ENCODE assay signal across 15 mouse cellular contexts in the genomic region with DNA sequence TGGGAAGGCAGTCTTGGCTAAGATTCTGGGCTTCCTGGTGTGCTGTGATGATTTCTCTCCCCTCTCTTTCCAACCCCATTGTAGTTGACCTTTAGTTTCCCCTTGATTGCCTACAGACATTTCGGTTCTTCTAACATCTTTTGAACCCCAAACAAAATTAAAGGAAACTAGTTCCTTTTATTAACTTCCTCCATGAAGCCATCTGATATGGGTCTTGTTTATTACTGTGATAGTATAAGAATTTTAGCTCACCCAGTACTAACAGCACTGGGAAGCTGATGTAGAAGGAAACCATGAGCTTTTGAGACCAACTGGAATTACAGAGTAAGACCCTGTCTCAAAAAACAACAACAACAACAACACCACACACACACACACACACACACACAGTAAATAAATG.
"Had no signal": no experiment of that assay in that cellular context is flagged by ENCODE, and none has a peak within 500 bp of the region (broad histone marks: within the 10 kb centered on the region; RNA-seq: fewer than 3 reads in every experiment).

No protein-coding gene starts in this region.

- H3K4me1 ChIP-seq: midbrain, embryonic 10.5 days; midbrain, embryonic 12.5 days; neural tube, embryonic 12.5 days had no signal

- H3K9ac ChIP-seq: liver, embryonic 12.5 days; liver, embryonic 14.5 days; lung, embryonic 14.5 days; midbrain, embryonic 12.5 days; neural tube, embryonic 12.5 days had no signal

- ATAC-seq: liver, embryonic 12.5 days had no signal

- H3K36me3 ChIP-seq: liver, embryonic 12.5 days; midbrain, embryonic 10.5 days; midbrain, embryonic 12.5 days; neural tube, embryonic 12.5 days had no signal

- H3K4me2 ChIP-seq: liver, embryonic 12.5 days; lung, embryonic 14.5 days; midbrain, embryonic 12.5 days; neural tube, embryonic 12.5 days had no signal

- DNase-seq: lung, adult 18-20 months; lung, embryonic 14.5 days; lung, postnatal 10 days; lung, postnatal 4 days; midbrain, embryonic 14.5 days; right cerebral cortex, postnatal 25 days; right cerebral cortex, postnatal 4 days; spleen, adult 18-20 months; thymus, adult 18-20 months; thymus, postnatal 25 days had no signal

- H3K27ac ChIP-seq: liver, embryonic 12.5 days; liver, embryonic 14.5 days; midbrain, embryonic 10.5 days; midbrain, embryonic 12.5 days; neural tube, embryonic 12.5 days had no signal

- H3K9me3 ChIP-seq: liver, embryonic 12.5 days; midbrain, embryonic 10.5 days; midbrain, embryonic 12.5 days; neural tube, embryonic 12.5 days had no signal

- H3K4me3 ChIP-seq: liver, embryonic 12.5 days; midbrain, embryonic 10.5 days; midbrain, embryonic 12.5 days; neural tube, embryonic 12.5 days had no signal

- H3K27me3 ChIP-seq: liver, embryonic 12.5 days; midbrain, embryonic 12.5 days; neural tube, embryonic 12.5 days had no signal
